ENCODE assay signal across 19 mouse cellular contexts in the genomic region with DNA sequence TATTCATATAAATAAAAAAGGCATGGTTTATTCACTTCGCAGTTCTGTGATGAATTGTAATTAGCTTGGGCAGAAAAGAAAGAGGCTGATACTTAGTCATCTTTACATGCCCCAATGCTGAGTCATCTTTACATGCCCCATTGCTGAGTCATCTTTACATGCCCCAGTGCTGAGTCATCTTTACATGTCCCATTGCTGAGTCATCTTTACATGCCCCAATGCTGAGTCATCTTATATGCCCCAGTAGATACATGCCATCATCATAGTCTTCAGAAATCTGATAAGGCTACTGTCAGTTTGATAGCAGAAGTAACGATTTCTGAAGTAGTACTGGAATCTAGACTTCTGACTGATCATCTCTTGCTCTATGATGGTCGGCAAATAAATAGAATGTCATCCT.
DNase-seq lines count a peak whose midpoint lies in the region; ATAC-seq and TF ChIP-seq lines count a peak whose summit lies in the region.
"Had no signal": no experiment of that assay in that cellular context is flagged by ENCODE, and none has a peak within 500 bp of the region (broad histone marks: within the 10 kb centered on the region; RNA-seq: fewer than 3 reads in every experiment).

No protein-coding gene starts in this region.

- H3K27me3 ChIP-seq in limb, embryonic 10.5 days (ENCODE audit: low read depth, poor library complexity, severe bottlenecking) = no peaks in the 10 kb centered on the region
- H3K27me3 ChIP-seq in stomach, postnatal 0 days (ENCODE audit: control insufficient read depth, insufficient read depth, low read length) = no peaks in the 10 kb centered on the region
- H3K27me3 ChIP-seq: forebrain, embryonic 15.5 days had no signal

- DNase-seq in embryo, embryonic 10.5 days (ENCODE audit: low spot score) = peak; percentile 3
- no peak for DNase-seq in embryo, embryonic 11 days
- DNase-seq in ES-E14 (ENCODE audit: low read depth, low spot score) (no peak), ZHBTc4 (ENCODE audit: low read depth, low spot score) (peak; percentile 10)
- DNase-seq in induced T-regulatory cell, adult 2 months (ENCODE audit: low read depth) = peak; percentile 17
- DNase-seq in kidney, adult 18-20 months = no peak
- DNase-seq in limb, embryonic 10.5 days (ENCODE audit: low spot score) = no peak
- DNase-seq in stomach, postnatal 0 days (ENCODE audit: low spot score) = no peak
- DNase-seq: adrenal gland, postnatal 25 days; cerebellum, adult 11-12 months; cerebellum, postnatal 25 days; heart, adult 2 months; kidney, adult 9 months; spleen, adult 18-20 months; thymus, postnatal 25 days had no signal

- no peak overlapping the region for H3K4me3 ChIP-seq in ES-E14 (ENCODE audit: insufficient read depth in 1 of 2, low read depth in 1 of 2, low read length in 2 of 2, poor library complexity in 1 of 2, severe bottlenecking in 1 of 2)
- H3K4me3 ChIP-seq in limb, embryonic 10.5 days = no peak overlapping the region
- H3K4me3 ChIP-seq in stomach, postnatal 0 days (ENCODE audit: low read depth, low read length) = no peak overlapping the region
- H3K4me3 ChIP-seq: erythroblast, embryonic 14.5 days; forebrain, embryonic 15.5 days; heart, adult 2 months; megakaryocyte, embryonic 14.5 days had no signal

- no peak for TF ChIP-seq EP300 in stomach, postnatal 0 days (optimal IDR thresholded peaks at IDR 0.05)

- no peak for TF ChIP-seq CTCF in stomach, postnatal 0 days (IDR thresholded peaks at IDR 0.05; ENCODE audit: low read depth)

- H3K9ac ChIP-seq in ES-E14 (ENCODE audit: insufficient read depth, low read depth, low read length, poor library complexity, severe bottlenecking) = no peak overlapping the region
- no peak overlapping the region for H3K9ac ChIP-seq in stomach, postnatal 0 days (ENCODE audit: low read length)
- H3K9ac ChIP-seq: forebrain, embryonic 15.5 days had no signal

- no peaks in the 10 kb centered on the region for H3K9me3 ChIP-seq in ES-E14 (ENCODE audit: control insufficient read depth, insufficient read depth, low read depth, low read length)
- no peaks in the 10 kb centered on the region for H3K9me3 ChIP-seq in limb, embryonic 10.5 days (replicated peaks)
- no peaks in the 10 kb centered on the region for H3K9me3 ChIP-seq in stomach, postnatal 0 days (ENCODE audit: control insufficient read depth, low read length)
- H3K9me3 ChIP-seq: forebrain, embryonic 15.5 days; megakaryocyte, embryonic 14.5 days had no signal

- in situ Hi-C loops in ES-E14 (cut with MboI; ENCODE audit: low sequenced_read_pairs in 2 of 2, unreplicated experiment in 2 of 2) = loop anchor here (25.0 kb wide), 1 partner anchor 459 kb away; no protein-coding TSS in a partner anchor

- no peak overlapping the region for H3K4me2 ChIP-seq in stomach, postnatal 0 days (replicated peaks; ENCODE audit: low read depth)
- H3K4me2 ChIP-seq: forebrain, embryonic 15.5 days had no signal

- no peaks in the 10 kb centered on the region for H3K36me3 ChIP-seq in ES-E14 (ENCODE audit: control insufficient read depth, insufficient read depth, low read length, poor library complexity, severe bottlenecking)
- H3K36me3 ChIP-seq in limb, embryonic 10.5 days = no peaks in the 10 kb centered on the region
- H3K36me3 ChIP-seq in stomach, postnatal 0 days (ENCODE audit: control insufficient read depth, insufficient read depth, low read length) = no peaks in the 10 kb centered on the region
- H3K36me3 ChIP-seq: forebrain, embryonic 15.5 days had no signal

- 94% methylated on average over 3 of the region's 3 CpGs for WGBS in limb, embryonic 10.5 days
- 83% methylated on average over 3 of the region's 3 CpGs for WGBS in stomach, postnatal 0 days

- H3K27ac ChIP-seq in ES-E14 (ENCODE audit: insufficient read depth, low read depth, low read length, poor library complexity, severe bottlenecking) = no peak overlapping the region
- H3K27ac ChIP-seq in limb, embryonic 10.5 days = no peak overlapping the region
- H3K27ac ChIP-seq in stomach, postnatal 0 days (replicated peaks) = no peak overlapping the region
- H3K27ac ChIP-seq: forebrain, embryonic 15.5 days; heart, adult 2 months had no signal

- no peak for ATAC-seq in stomach, postnatal 0 days (ENCODE audit: low FRiP score, low TSS enrichment)
- ATAC-seq: forebrain, embryonic 15.5 days; inflammation-experienced regulatory T-cells, adult 6 months had no signal

- H3K4me1 ChIP-seq in ES-E14 (ENCODE audit: control insufficient read depth in 2 of 2, insufficient read depth in 2 of 2, low read length in 2 of 2, poor library complexity in 1 of 2) = no peaks in the 10 kb centered on the region
- no peaks in the 10 kb centered on the region for H3K4me1 ChIP-seq in limb, embryonic 10.5 days
- no peaks in the 10 kb centered on the region for H3K4me1 ChIP-seq in stomach, postnatal 0 days (replicated peaks; ENCODE audit: control insufficient read depth, insufficient read depth)
- H3K4me1 ChIP-seq: forebrain, embryonic 15.5 days had no signal

TF ChIP-seq in ES-E14, 5 proteins besides CTCF, POLR2A, EP300 and RAD21:
- TF ChIP-seq CHD2 (IDR thresholded peaks at IDR 0.05; ENCODE audit: low read depth, low read length) = no peak
- TF ChIP-seq MAFK (IDR thresholded peaks at IDR 0.05; ENCODE audit: insufficient read depth, low read depth, low read length) = peak; percentile 99
- no peak for TF ChIP-seq ZNF384 (IDR thresholded peaks at IDR 0.05; ENCODE audit: low read depth, low read length)

Comparison
In these comparisons a context has a peak if more than half of its experiments do, and no peak if none do; other contexts are left out.
1. DNase-seq: peak in embryo, embryonic 10.5 days (single experiment), ZHBTc4 (single experiment) and induced T-regulatory cell, adult 2 months (single experiment); none in embryo, embryonic 11 days (single experiment), ES-E14 (single experiment), kidney, adult 18-20 months (single experiment), limb, embryonic 10.5 days (single experiment) and stomach, postnatal 0 days (single experiment).